Mouse (Mus musculus): ENCODE data around the gene Nup54. TPM values are rescaled to one million over a fixed set of nuclear protein-coding genes. Genes with fewer than 3 reads are reported as not detected.

The Nup54 gene
- polyA plus RNA-seq (2015; fragmentation: Nextera tagmentation; extraction: Ambion mirVana): 23.0 and 28.0 TPM in 2 replicates

DNA sequence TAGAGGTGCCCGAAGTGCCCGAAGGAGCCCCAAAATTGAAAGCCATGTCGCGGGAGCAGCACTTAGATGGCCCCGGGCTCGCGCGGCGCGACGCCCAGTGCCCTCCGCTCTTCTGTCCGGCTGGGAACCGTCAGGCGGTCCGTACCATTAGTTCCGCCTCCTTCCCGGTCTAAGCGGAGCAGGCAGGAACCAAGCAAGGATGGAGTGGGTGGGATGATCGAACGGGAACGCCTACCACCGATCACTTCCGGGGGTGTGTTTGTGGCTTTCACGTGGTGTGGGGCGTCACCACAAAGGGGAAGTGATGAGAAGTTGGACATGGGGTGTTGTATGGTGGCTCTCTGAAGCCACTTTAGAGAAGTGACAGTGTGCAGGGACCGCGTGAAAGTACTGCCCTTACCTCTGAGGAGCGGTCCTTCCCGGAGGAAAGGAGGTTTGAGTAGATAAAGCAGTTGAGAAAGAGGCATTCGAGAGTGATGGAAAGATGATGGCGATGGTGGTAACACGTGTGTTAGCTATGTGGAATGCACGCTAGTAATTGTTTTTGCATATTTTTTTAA, at the start of gene Nup54:
Nup54 (minus strand) TSS at position 195 of the 560 bp plus-strand sequence.
- under 1% methylated on average over 30 of the region's 34 CpGs for WGBS (ENCODE audit: insufficient replicate concordance)
- H3K9me3 ChIP-seq (replicated peaks; ENCODE audit: control insufficient read depth, low read length): no peaks in the 10 kb centered on the region
- no peaks in the 10 kb centered on the region for H3K27me3 ChIP-seq (ENCODE audit: control insufficient read depth, insufficient read depth, low read depth, low read length)
- peaks cover 3% of the 10 kb centered on the region; the same call in 1 of the 2 replicates for H3K36me3 ChIP-seq (ENCODE audit: control insufficient read depth, insufficient read depth)
- peaks cover 15% of the 10 kb centered on the region for H3K4me1 ChIP-seq (ENCODE audit: control insufficient read depth, low read depth, low read length)
- peak within 1 kb of the TSS; percentile 95 for H3K27ac ChIP-seq (ENCODE audit: low read length)
- peak within 1 kb of the TSS; percentile 92 for H3K4me2 ChIP-seq (ENCODE audit: low read depth, low read length)
- peak within 1 kb of the TSS; percentile 96 for H3K4me3 ChIP-seq (ENCODE audit: low read depth, low read length)
- peak; percentile 97 for ATAC-seq (ENCODE audit: low read depth)
- H3K9ac ChIP-seq (ENCODE audit: low read depth, low read length): peak within 1 kb of the TSS; percentile 96

DNA sequence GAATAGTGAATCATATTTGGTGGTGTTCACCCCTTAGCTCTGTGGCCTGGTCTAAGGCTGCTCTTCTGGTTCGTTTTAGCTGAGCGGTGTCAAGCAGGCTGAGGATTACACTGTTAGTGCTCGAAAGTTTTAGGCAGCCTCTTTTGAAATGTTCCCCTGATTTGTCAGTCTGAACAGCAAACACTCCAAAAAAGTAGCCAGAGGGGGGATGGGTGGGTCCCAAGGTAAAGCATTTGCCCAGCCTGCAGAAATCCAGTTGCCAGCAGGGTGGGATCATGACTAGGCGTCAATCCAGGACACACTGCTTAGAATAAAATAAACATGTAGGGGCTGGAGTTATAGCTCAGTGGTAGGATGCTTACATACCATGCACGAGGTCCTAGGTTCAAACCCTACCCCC, 37.8 kb upstream of the Nup54 start:
- Histone ChIP-seq H3K27me3 (ENCODE audit: control insufficient read depth, insufficient read depth, low read depth, low read length) (no peaks in the 10 kb centered on the region), H3K9ac (ENCODE audit: low read depth, low read length) (no peak overlapping the region), H3K27ac (ENCODE audit: low read length) (no peak overlapping the region), H3K4me2 (ENCODE audit: low read depth, low read length) (no peak overlapping the region), H3K4me1 (ENCODE audit: control insufficient read depth, low read depth, low read length) (no peaks in the 10 kb centered on the region; the same call in none of the 2 replicates), H3K9me3 (replicated peaks; ENCODE audit: control insufficient read depth, low read length) (no peaks in the 10 kb centered on the region), H3K4me3 (ENCODE audit: low read depth, low read length) (no peak overlapping the region), H3K36me3 (ENCODE audit: control insufficient read depth, insufficient read depth) (peaks cover 3% of the 10 kb centered on the region; the same call in 1 of the 2 replicates)
- no peak for ATAC-seq (ENCODE audit: low read depth)
- WGBS (ENCODE audit: insufficient replicate concordance): 57% methylated on average over 5 of the region's 5 CpGs

DNA sequence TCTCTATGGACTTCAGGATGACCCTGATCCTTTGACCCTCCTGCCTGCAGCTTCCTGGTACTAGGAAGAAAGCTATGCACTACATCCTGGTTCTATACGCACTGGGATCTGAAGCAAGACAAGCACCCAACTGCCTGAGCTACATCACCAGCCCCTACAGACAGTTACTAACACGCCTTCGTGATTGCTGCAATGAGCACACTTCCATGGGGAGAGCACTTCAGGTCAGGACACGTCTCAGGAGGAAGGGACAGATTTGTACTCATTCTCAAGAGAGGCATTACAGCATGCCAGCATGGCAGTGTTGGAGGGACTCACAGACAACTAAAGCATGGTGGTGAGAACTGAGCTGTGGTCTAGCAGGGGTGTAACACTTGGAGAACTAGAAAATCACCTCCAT, 36.5 kb upstream of the Nup54 start:
- Histone ChIP-seq H3K27ac (ENCODE audit: low read length) (no peak overlapping the region), H3K4me2 (ENCODE audit: low read depth, low read length) (no peak overlapping the region)

DNA sequence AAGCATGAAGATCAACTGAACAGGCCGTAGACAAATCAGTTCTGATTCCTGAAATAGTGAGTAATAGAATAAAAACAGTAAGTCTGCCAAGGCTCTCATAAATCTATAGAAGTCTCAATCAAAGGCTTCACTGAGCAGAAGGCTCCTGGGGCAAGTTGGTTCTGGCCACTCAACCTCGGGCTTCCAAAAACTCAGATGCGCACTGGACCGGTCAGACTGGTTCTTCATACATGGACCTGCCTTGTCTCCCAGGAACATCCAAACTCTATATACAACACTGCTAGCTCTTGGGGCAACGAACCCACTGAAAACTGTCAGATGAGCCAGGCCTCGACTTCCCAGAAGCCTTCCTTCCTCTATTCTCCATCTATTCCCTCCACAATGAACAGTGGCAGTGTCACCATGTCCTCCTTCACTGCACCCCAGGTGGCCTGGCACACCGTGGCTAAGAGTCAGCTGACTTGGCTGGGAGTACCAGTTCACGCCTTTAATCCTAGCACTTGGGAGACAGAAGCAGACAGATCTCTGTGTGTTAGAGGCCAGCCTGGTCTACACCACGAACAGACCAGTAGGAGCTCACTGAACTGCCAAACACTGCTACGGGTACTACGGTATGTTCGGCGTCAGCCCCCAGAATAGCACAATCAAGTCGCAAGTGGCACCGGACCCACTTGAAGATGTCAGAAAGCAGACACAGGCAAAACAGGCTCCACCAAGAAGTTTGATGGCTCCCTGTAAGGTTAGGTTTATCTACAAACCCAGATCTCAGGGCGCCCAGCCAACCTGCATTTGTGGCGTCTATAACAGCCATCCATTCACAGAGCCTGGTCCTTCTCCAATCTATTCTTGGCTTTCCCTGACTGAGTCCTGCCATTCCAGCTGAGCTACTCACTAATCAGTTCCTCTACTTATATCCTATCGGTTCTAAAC, 34.4 kb upstream of the Nup54 start:
- 80% methylated on average over 18 of the region's 18 CpGs for WGBS (ENCODE audit: insufficient replicate concordance)
- Histone ChIP-seq H3K4me3 (ENCODE audit: low read depth, low read length) (no peak overlapping the region), H3K27me3 (ENCODE audit: control insufficient read depth, insufficient read depth, low read depth, low read length) (no peaks in the 10 kb centered on the region), H3K9ac (ENCODE audit: low read depth, low read length) (no peak overlapping the region), H3K36me3 (ENCODE audit: control insufficient read depth, insufficient read depth) (no peaks in the 10 kb centered on the region), H3K9me3 (replicated peaks; ENCODE audit: control insufficient read depth, low read length) (no peaks in the 10 kb centered on the region), H3K4me2 (ENCODE audit: low read depth, low read length) (no peak overlapping the region), H3K4me1 (ENCODE audit: control insufficient read depth, low read depth, low read length) (peaks cover 3% of the 10 kb centered on the region), H3K27ac (ENCODE audit: low read length) (no peak overlapping the region)
- ATAC-seq (ENCODE audit: low read depth): no peak

More for the DNA sequence above, 36.5 kb upstream of the Nup54 start:
- no peaks in the 10 kb centered on the region for H3K9me3 ChIP-seq (replicated peaks; ENCODE audit: control insufficient read depth, low read length)
- peaks cover 3% of the 10 kb centered on the region for H3K4me1 ChIP-seq (ENCODE audit: control insufficient read depth, low read depth, low read length)
- no peak overlapping the region for H3K4me3 ChIP-seq (ENCODE audit: low read depth, low read length)
- H3K27me3 ChIP-seq (ENCODE audit: control insufficient read depth, insufficient read depth, low read depth, low read length): no peaks in the 10 kb centered on the region
- peaks cover 3% of the 10 kb centered on the region; the same call in 1 of the 2 replicates for H3K36me3 ChIP-seq (ENCODE audit: control insufficient read depth, insufficient read depth)
- WGBS (ENCODE audit: insufficient replicate concordance): 84% methylated on average over 4 of the region's 4 CpGs
- no peak overlapping the region for H3K9ac ChIP-seq (ENCODE audit: low read depth, low read length)
- no peak for ATAC-seq (ENCODE audit: low read depth)

DNA sequence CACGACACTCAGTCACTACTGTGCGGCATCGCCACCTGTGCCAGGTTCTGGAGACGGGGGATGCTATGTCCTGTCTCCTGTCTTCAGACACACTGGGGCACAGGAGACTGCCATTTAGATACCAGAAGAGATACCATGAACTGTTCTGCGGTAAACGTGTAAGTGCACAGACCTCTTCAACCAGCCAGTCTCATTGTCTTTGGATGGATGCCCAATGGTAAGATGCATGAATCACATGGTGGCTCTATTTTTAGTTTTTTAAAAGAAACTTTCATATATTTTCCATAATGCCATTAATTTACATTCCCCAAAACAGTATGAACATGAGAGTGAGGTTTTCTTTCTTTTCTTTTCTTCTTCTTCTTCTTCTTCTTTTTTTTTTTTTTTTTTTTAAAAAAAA, 33.2 kb upstream of the Nup54 start:
- ATAC-seq (ENCODE audit: low read depth): no peak
- 77% methylated on average over 6 of the region's 6 CpGs for WGBS (ENCODE audit: insufficient replicate concordance)
- H3K9ac ChIP-seq (ENCODE audit: low read depth, low read length): no peak overlapping the region

DNA sequence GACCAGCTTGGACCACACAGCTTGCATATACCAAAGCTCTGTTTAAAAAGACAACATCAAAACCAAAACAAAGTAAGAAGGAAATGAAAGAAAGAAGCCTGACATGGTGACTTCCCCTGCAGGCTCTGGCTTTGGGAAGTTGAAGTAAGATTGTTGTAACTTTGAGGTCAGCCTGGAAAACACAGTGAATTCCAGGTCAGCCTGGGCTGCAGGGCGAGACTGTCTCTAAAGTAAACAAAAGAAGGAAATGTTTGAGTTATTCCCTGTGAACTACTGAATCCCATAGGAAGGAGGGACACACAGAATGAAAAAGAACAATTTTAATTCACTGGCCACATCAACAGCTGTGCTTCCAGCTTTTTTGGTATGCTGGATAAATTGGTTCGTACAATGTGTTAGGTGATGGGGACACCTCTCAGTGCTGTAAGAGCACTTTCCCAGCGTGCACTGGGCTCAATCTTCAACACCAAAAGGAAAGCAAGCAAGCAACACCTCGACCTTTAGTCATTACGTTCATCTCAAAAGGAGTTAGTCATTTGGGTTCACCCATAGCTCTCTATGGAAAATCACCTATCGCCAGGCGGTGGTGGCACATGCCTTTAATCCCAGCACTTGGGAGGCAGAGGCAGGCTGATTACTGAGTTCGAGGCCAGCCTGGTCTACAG, 32.2 kb upstream of the Nup54 start:
- Histone ChIP-seq H3K9me3 (replicated peaks; ENCODE audit: control insufficient read depth, low read length) (no peaks in the 10 kb centered on the region), H3K4me2 (ENCODE audit: low read depth, low read length) (no peak overlapping the region), H3K27ac (ENCODE audit: low read length) (0 out of 2 replicates have a peak overlapping the region, but pooled peaks have one; percentile 22), H3K4me3 (ENCODE audit: low read depth, low read length) (no peak overlapping the region), H3K4me1 (ENCODE audit: control insufficient read depth, low read depth, low read length) (peaks cover 3% of the 10 kb centered on the region), H3K9ac (ENCODE audit: low read depth, low read length) (no peak overlapping the region), H3K36me3 (ENCODE audit: control insufficient read depth, insufficient read depth) (no peaks in the 10 kb centered on the region), H3K27me3 (ENCODE audit: control insufficient read depth, insufficient read depth, low read depth, low read length) (no peaks in the 10 kb centered on the region)
- 59% methylated on average over 8 of the region's 8 CpGs for WGBS (ENCODE audit: insufficient replicate concordance)
- peak; percentile 47; the same call in 1 of the 2 replicates for ATAC-seq (ENCODE audit: low read depth)

More for the DNA sequence above, 33.2 kb upstream of the Nup54 start:
- Histone ChIP-seq H3K4me1 (ENCODE audit: control insufficient read depth, low read depth, low read length) (peaks cover 3% of the 10 kb centered on the region), H3K27ac (ENCODE audit: low read length) (no peak overlapping the region), H3K36me3 (ENCODE audit: control insufficient read depth, insufficient read depth) (no peaks in the 10 kb centered on the region), H3K4me2 (ENCODE audit: low read depth, low read length) (no peak overlapping the region), H3K27me3 (ENCODE audit: control insufficient read depth, insufficient read depth, low read depth, low read length) (no peaks in the 10 kb centered on the region), H3K4me3 (ENCODE audit: low read depth, low read length) (no peak overlapping the region), H3K9me3 (replicated peaks; ENCODE audit: control insufficient read depth, low read length) (no peaks in the 10 kb centered on the region)

DNA sequence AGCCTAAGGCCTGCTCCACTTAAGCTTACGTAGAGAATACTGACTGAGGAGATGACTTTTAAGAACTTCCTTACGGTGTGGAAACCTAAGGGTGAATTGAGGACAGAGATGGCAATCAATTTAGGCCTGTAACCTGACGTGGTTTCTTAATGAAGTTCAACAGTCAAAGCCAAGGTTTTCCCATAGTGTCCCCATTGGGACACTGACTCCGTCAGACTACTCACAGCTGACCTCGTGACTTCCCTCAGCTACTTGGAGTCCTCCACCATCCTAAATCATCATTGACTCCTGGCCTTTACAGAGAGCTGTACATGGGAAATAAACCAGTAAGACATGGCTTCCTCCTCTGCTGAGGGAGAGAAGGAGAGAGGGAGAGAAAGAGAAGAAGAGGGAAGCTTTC, 30.5 kb upstream of the Nup54 start:
- H3K4me3 ChIP-seq (ENCODE audit: low read depth, low read length): no peak overlapping the region
- no peak overlapping the region for H3K4me2 ChIP-seq (ENCODE audit: low read depth, low read length)
- H3K9ac ChIP-seq (ENCODE audit: low read depth, low read length): no peak overlapping the region
- no peaks in the 10 kb centered on the region for H3K9me3 ChIP-seq (replicated peaks; ENCODE audit: control insufficient read depth, low read length)
- no peaks in the 10 kb centered on the region for H3K27me3 ChIP-seq (ENCODE audit: control insufficient read depth, insufficient read depth, low read depth, low read length)
- no peak overlapping the region for H3K27ac ChIP-seq (ENCODE audit: low read length)
- WGBS (ENCODE audit: insufficient replicate concordance): 75% methylated on average over 5 of the region's 5 CpGs
- no peaks in the 10 kb centered on the region for H3K36me3 ChIP-seq (ENCODE audit: control insufficient read depth, insufficient read depth)
- H3K4me1 ChIP-seq (ENCODE audit: control insufficient read depth, low read depth, low read length): peaks cover 3% of the 10 kb centered on the region
- no peak for ATAC-seq (ENCODE audit: low read depth)

DNA sequence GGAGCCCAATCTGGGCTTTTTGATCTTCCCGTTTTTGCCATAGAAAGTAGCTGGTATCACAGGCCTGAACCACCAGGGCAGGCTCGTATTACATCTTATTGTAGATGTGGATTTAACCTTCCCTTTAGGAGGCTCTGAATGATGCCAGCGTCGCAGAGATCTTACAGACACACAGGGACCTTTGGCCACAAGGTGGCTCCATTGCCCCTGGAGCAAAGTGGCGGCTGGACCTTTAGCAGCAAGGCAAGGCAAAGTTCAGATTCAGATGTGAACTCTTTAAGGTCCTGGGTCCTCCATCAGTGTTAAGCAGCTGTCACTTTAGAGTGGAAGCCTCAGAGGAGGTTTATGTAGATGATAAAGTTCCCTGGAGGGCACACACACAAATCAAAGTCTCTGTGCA, 26.3 kb upstream of the Nup54 start:
- Histone ChIP-seq H3K4me1 (ENCODE audit: control insufficient read depth, low read depth, low read length) (no peaks in the 10 kb centered on the region; the same call in 1 of the 2 replicates), H3K36me3 (ENCODE audit: control insufficient read depth, insufficient read depth) (peaks cover 4% of the 10 kb centered on the region; the same call in 1 of the 2 replicates), H3K27ac (ENCODE audit: low read length) (no peak overlapping the region), H3K4me3 (ENCODE audit: low read depth, low read length) (no peak overlapping the region), H3K9me3 (replicated peaks; ENCODE audit: control insufficient read depth, low read length) (no peaks in the 10 kb centered on the region), H3K27me3 (ENCODE audit: control insufficient read depth, insufficient read depth, low read depth, low read length) (no peaks in the 10 kb centered on the region), H3K9ac (ENCODE audit: low read depth, low read length) (no peak overlapping the region), H3K4me2 (ENCODE audit: low read depth, low read length) (no peak overlapping the region)
- no peak for ATAC-seq (ENCODE audit: low read depth)
- WGBS (ENCODE audit: insufficient replicate concordance): 36% methylated on average over 5 of the region's 5 CpGs

Data from liver, embryonic 16.5 days (tissue).